Mouse (Mus musculus) E14TG2a.4 (cell line): ENCODE measurements around the gene Trp53bp2.

Experiments
- H3K27me3 ChIP-seq: 2 replicates; pipeline ENCODE4 v1.6.1; 2014; ENCODE audit warnings: low read length, control low read depth; ENCODE audit not compliant: insufficient read depth
- H3K36me3 ChIP-seq: 2 replicates; pipeline ENCODE4 v1.6.1; 2014; ENCODE audit warnings: low read length, control low read depth; ENCODE audit not compliant: insufficient read depth
- H3K4me1 ChIP-seq: replicated peaks from 2 replicates; pipeline ENCODE4 v1.6.1; 2014; ENCODE audit warnings: low read depth, low read length, control low read depth
- H3K4me3 ChIP-seq: replicated peaks from 2 replicates; pipeline ENCODE4 v1.5.1; 2014; ENCODE audit warnings: mild to moderate bottlenecking, low read length
- H3K9me3 ChIP-seq: 2 replicates; pipeline ENCODE4 v1.6.1; 2014; ENCODE audit warnings: low read length, control low read depth
- CTCF ChIP-seq: conservative IDR thresholded peaks from 2 replicates; pipeline ENCODE4 v1.5.1; 2014; ENCODE audit warnings: low read length
- NANOG ChIP-seq: IDR thresholded peaks from 2 replicates; pipeline ENCODE4 v1.6.1; 2014; ENCODE audit warnings: borderline replicate concordance, low read length, mixed read lengths
- POU5F1 ChIP-seq: IDR thresholded peaks from 2 replicates; pipeline ENCODE4 v1.6.1; 2014; ENCODE audit warnings: low read length, borderline replicate concordance

The Trp53bp2 gene

DNA sequence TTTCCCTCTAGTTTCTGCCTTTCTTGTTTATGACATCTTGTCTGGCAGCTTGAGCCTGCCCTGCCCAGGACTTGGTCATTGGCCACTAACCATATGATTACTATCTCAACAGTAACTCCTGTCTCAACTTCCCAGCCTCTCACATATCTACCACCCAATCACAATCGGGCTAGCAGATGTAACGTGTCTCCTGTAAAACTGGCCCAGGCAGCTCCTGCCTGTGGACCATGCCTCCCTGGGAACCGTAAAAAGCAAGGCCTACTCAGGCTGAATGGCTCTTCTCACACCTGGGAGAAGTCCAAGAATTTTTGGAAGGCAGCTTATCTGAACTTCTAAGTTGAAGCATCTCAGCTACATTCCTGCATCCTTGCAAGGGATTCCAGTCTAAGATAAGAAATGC, 10.2 kb upstream of the Trp53bp2 start:
- Histone ChIP-seq H3K9me3 (no peaks in the 10 kb centered on the region), H3K36me3 (no peaks in the 10 kb centered on the region), H3K27me3 (0 out of 2 replicates have a peak, but pooled peaks cover 6% of the 10 kb centered on the region), H3K4me3 (no peak overlapping the region), H3K4me1 (0 out of 2 replicates have a peak, but pooled peaks cover 3% of the 10 kb centered on the region)
- TF ChIP-seq NANOG: no peak
- no peak for TF ChIP-seq CTCF
- no peak for TF ChIP-seq POU5F1

DNA sequence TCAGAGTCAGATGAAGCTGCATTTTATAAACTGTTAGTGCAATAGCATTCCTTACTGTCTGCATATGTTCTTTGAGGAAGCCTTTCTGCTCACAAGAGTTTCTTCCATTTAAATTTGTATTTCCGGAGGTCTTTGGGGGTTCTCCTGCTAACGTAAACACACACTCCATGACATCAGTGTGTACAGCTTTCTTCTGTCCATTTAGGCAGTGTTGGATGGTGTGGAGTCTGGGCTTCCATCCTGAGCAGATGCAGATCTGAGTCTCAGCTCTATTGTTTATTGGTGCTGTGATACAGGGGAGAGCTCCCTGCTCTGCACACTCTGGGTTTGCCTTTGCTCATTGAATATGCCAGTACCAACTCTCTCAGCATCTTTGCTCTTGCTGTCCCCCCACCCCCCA, 9.8 kb upstream of the Trp53bp2 start:
- H3K27me3 ChIP-seq: 0 out of 2 replicates have a peak, but pooled peaks cover 6% of the 10 kb centered on the region
- H3K4me1 ChIP-seq: 0 out of 2 replicates have a peak, but pooled peaks cover 3% of the 10 kb centered on the region
- no peaks in the 10 kb centered on the region for H3K9me3 ChIP-seq
- TF ChIP-seq CTCF (no peak), POU5F1 (no peak), NANOG (no peak)
- no peaks in the 10 kb centered on the region for H3K36me3 ChIP-seq
- H3K4me3 ChIP-seq: no peak overlapping the region

DNA sequence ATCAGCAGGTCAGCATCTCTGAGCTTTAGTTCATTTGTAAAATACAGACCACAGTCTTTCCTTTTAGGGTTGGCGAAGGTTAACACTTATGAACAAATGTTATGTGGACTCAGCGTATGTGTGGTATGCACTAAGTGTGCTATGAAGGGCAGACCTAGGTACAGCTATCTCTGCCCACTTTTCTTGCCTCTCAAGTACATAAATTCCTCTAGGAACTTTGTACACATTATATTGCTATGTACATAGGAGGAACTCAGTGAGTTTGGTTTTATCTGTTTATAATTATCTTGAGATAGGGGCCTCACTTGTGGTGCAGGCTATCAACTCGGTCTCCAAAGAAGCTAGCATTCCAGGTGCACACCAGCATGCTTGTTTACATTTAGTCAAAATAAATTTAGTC, 9.1 kb upstream of the Trp53bp2 start:
- TF ChIP-seq POU5F1 (no peak), CTCF (no peak), NANOG (no peak)
- Histone ChIP-seq H3K27me3 (0 out of 2 replicates have a peak, but pooled peaks cover 6% of the 10 kb centered on the region), H3K36me3 (no peaks in the 10 kb centered on the region), H3K4me3 (no peak overlapping the region), H3K9me3 (no peaks in the 10 kb centered on the region), H3K4me1 (0 out of 2 replicates have a peak, but pooled peaks cover 3% of the 10 kb centered on the region)

DNA sequence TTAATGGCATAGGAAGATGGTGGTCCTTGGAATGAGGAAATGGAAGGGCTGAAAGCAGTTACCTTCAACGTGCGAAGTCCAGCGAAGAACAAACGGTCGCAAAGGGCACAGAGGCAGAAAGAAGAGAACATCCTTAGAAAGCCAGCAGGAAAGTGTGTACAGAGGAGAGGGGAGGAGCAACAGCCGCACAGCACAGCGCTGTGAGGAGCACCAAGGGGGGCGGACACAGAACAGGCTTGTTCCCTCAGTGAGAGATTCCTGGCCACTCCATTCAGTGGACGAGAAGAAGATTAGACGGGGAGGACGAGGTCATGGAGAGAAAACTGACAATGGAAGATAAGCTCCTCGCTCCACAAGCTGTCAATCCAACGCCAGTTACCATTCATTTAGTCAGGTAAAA, 5.9 kb upstream of the Trp53bp2 start:
- TF ChIP-seq CTCF: no peak
- no peak for TF ChIP-seq POU5F1
- TF ChIP-seq NANOG: no peak
- Histone ChIP-seq H3K27me3 (0 out of 2 replicates have a peak, but pooled peaks cover 6% of the 10 kb centered on the region), H3K36me3 (no peaks in the 10 kb centered on the region), H3K4me1 (peaks cover 8% of the 10 kb centered on the region), H3K4me3 (no peak overlapping the region), H3K9me3 (no peaks in the 10 kb centered on the region)

DNA sequence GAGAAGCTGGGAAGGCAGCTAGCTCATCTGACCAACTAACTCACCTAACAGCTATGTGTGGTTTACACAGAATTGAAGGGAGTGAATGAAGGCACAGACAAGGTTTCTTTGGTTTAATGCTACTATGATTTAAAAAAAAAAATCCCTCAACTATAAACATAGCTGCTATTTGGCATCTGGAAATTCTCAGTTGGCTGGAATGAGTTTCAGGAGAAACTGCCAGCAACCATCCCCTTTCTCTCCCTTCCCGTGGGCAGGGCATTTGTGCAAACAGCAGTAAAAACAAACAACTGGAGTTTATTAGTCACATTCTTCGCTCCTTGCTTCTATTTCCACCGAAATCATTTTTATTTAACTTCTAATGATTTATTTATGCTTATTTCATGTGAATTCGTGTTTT, 2.4 kb upstream of the Trp53bp2 start:
- Histone ChIP-seq H3K9me3 (no peaks in the 10 kb centered on the region), H3K4me1 (peaks cover 18% of the 10 kb centered on the region), H3K36me3 (no peaks in the 10 kb centered on the region), H3K27me3 (0 out of 2 replicates have a peak, but pooled peaks cover 3% of the 10 kb centered on the region), H3K4me3 (no peak overlapping the region)
- no peak for TF ChIP-seq NANOG
- TF ChIP-seq CTCF: no peak

DNA sequence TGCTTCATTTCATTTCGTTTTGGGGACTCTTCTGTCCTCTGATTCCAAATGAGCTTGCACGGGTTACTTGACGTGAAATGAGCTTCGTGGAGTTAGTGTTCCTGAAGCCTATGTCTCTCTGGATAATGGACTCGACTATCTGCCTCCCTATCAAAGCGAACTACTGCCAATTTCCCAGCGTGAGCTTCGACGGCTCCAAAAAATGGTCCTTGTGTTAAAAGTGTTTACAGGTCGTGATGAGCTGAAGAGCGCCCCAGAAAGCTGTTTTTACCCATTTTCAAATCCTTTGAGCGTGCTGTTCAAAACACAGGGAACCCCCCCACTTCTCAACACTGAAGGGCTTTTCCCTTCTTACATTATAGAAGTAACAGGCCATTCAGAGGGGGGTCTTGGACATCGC, 729 bp upstream of the Trp53bp2 start:
- TF ChIP-seq POU5F1 (no peak), NANOG (no peak), CTCF (no peak)
- Histone ChIP-seq H3K4me1 (peaks cover 15% of the 10 kb centered on the region), H3K36me3 (no peaks in the 10 kb centered on the region), H3K4me3 (peak overlapping the region; percentile 90), H3K9me3 (no peaks in the 10 kb centered on the region), H3K27me3 (no peaks in the 10 kb centered on the region)

DNA sequence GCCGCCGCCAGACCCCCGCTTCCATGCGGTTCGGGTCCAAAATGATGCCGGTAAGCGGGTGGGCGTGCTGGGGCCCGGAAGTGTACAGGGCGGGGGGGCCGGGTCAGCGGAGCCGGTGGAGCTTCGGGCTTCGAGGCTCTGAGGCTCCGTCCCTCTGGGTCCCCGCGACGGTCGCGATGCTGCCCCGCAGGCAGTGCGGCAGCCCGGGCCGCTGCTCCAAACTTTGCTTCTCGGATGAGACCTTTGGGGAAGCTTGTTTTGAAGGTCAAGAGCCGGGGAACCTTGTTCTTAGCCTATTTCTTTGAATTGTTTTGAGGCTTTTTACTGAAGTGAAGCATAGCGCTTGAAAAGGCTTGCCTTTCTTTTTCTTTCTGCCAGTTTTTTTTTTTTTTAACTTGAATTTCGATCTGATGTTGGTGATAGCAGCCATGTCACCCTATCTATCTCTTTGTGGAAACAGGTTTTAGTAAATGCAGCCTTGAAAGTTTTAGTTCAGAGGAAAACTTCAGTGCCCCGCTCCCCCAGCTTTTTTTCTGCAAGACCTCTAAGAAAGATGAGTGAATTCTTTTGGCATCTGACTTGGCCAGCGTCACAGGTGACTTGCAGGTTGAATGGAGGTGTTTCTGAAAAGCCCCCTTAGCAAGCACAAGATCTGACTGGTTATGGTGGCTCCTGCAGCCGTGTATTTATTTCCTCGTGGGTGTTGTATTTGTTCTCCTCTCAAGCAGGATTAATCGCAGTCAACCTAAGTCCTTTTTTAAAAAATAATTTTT, 615 bp downstream of the Trp53bp2 start:
- H3K27me3 ChIP-seq: no peaks in the 10 kb centered on the region
- TF ChIP-seq POU5F1 (no peak), NANOG (no peak), CTCF (no peak)
- peak overlapping the region; percentile 90 for H3K4me3 ChIP-seq
- H3K36me3 ChIP-seq: no peaks in the 10 kb centered on the region
- H3K9me3 ChIP-seq: no peaks in the 10 kb centered on the region
- H3K4me1 ChIP-seq: peaks cover 15% of the 10 kb centered on the region

DNA sequence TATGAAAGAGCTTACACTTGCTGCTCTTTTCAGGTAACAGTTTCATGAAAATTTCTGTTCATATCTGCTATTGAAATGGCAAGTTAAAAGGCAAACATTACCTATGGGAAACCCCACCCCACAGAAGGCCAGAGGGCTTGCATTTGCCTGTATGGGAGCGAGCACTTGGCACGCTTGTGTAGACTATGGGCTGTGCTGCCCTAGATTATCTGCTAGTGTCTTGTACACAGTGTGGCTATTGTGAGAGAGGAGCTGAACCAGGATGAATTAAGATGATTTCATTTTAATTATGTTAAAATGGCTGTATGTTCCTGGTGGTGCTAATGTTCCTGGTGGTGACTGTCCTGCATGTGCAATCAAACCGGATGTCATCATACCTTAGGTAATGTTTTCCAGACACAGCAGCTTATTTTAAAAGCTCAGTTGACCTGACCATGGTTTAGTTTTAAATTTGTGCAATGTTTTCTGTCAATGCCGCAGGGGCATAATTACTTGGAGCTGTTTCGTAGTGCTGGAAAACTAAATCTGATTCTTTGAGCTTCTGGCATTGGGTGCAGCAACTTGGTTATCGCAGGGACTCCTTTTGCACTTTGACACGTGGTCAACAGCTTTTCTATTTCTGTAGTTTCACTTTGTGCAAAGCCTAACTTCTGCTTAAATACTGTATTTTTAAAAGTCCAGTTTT, 3.8 kb downstream of the Trp53bp2 start:
- H3K4me1 ChIP-seq: peaks cover 29% of the 10 kb centered on the region
- no peaks in the 10 kb centered on the region for H3K36me3 ChIP-seq
- no peak overlapping the region for H3K4me3 ChIP-seq
- H3K27me3 ChIP-seq: no peaks in the 10 kb centered on the region
- H3K9me3 ChIP-seq: no peaks in the 10 kb centered on the region
- no peak for TF ChIP-seq POU5F1
- TF ChIP-seq CTCF: no peak
- TF ChIP-seq NANOG: no peak

DNA sequence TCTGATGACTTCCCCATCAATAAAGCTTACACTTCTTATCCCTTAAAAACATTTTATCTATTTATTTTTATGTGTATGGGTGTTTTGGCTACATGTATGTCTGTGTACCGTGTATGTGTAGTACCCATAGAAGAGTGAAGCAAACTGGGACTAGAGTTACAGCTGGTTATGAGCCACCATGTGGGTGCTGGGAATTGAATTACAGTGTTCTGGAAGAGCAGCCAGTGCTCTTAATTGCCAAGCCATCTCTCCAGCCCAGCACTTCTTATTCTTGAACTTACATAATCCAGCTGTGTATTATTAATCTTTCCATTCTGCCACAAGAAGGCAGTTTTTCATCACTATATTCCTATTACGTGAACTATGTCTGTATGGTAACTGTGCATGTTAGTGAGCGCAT, 10.5 kb downstream of the Trp53bp2 start:
- no peaks in the 10 kb centered on the region for H3K9me3 ChIP-seq
- H3K27me3 ChIP-seq: no peaks in the 10 kb centered on the region
- no peaks in the 10 kb centered on the region; the same call in 1 of the 2 replicates for H3K36me3 ChIP-seq
- no peak overlapping the region for H3K4me3 ChIP-seq
- TF ChIP-seq NANOG: no peak
- no peak for TF ChIP-seq CTCF
- TF ChIP-seq POU5F1: no peak
- peaks cover 15% of the 10 kb centered on the region for H3K4me1 ChIP-seq
